Mouse (Mus musculus) adrenal gland, postnatal 25 days (tissue): ENCODE data around the gene Micu1. TPM values are rescaled to one million over a fixed set of nuclear protein-coding genes. Genes with fewer than 3 reads are reported as not detected.

Experiments
- DNase-seq: peaks from one replicate; pipeline ENCODE4 v3.0.0; 2021; ENCODE audit warnings: mixed read lengths
- total RNA-seq: library from RNA; stranded (reverse); gene quantifications from 2 replicates; pipeline ENCODE4 v1.2.3, GENCODE M21; 2021

Gene Micu1
- total RNA-seq, 1 experiment from 2014 or later: 66.3 TPM

DNA sequence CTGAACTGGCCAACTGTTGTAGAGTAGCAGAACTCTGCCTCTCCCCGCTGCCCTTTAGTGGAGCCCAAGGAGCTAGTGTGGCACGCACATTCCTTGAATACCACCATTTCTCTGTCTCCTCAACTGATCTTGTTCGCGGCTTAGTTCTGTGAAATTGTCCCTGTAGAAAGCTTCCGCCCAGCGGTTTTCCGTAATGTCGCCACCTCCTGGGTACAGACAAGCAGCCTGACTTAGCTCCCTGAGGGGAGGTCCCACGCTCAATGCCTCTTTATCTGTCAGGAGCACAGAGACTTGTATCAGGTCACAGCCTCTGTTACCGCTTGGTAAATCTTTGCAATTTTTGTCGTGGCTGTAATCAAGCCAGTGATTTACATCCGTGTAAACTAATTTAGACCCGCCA is 110.7 kb downstream of the Micu1 start:
- DNase-seq: no peak

DNA sequence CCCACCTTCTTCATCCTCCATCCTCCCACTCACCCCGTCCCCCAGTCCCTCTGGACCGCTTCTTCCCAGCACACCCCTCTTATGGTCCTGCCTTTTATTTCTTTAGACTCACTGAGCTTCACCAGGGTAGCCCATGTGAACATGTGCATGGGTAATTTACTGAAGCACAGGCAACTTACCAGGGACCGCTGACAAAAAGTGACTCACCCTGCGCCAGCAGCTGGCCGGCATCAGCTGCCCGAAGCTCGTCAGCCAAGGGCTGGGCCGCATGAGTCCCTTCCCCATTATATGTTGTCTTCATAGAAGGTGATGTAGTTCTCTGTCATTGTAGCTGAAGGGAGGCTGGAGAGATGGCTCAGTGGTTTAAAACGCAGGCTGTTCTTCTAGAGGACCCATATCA is 111.5 kb downstream of the Micu1 start:
- DNase-seq: no peak

DNA sequence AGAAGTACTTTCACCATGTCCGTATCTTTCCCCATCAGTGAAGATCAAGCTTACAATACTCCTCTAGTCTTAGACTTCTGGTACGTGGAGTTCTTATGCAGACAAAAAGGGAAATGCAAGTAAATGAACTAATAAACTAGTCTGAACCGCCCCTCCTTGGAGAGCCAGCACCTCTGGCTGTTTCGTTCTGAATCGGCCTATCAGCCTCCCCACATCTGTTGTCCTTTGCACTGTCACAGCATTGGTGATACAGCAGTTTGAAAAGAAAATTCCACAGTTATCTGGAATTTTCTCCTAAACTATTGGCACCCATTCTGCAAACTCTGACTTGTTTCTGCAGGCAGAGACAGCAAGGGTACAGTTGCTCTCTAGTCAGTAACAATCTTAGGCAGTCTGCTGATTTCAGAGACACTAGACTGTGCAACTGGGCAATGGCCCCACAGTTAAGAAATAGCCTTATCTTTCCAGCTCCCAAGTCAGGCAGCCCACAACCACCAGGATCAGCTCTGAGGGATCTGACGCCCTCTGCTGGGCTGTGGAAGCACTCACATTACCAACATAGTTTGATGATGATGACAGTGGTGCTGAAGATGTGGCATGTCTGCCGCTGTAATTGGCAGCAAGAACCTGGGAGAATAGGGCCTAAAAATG is 112.4 kb downstream of the Micu1 start:
- peak; percentile 39 for DNase-seq

DNA sequence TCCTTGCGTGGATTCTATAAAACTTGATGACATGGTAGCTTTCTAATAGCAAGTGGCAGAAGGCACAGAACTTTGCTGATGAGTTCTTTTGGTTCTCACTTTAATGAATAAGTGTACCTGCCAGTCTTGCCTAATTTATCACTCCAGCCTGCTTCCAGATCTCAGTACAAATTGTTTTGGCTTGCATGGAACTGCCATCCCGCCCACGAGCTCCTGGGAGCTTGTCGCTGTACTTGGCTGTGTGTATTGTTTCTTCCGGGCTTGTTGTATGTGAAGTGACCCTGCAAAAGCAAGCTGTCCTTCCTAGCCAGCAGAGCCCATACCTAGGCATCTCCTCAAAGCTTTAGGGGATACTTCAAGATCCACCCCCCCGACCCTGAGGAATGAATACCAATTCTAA is 114.3 kb downstream of the Micu1 start:
- DNase-seq: no peak

DNA sequence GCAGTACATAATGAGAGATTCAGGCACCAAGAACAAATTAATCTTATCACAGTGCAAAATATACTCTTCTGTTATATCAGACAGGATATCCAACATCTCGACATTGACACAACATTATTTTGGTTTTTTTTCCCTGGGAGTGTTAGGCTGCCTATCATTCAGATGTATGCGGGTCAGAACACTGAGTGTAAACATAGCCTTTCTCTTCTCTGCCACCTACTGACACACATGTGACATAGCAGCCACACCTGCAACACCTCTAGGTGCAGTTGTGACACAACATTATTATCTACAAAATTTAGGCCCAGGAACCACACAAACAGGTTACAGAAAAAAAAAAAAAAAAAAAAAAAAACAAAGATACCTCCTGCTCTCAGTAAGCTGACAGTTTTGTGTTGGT is 115.3 kb downstream of the Micu1 start:
- DNase-seq: no peak

DNA sequence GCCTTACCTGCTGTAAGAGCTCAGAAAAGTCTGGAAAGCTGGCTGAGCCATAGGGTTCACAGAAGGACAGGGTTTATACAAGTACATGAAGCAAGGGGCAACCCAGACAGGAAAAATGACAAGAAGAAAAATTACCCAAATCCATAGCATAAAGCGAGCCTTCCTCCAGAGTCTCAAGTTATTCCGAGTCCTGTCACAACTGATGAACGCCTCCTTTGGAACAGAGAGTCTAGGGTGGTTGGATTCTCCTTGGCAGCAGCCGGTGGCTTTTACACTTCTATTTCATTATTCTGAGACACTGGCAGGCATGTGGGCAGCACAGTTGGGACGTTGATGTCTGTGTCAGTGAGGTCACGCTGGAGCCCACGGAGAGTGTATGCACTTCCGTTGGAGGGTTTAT is 115.7 kb downstream of the Micu1 start:
- DNase-seq: no peak

DNA sequence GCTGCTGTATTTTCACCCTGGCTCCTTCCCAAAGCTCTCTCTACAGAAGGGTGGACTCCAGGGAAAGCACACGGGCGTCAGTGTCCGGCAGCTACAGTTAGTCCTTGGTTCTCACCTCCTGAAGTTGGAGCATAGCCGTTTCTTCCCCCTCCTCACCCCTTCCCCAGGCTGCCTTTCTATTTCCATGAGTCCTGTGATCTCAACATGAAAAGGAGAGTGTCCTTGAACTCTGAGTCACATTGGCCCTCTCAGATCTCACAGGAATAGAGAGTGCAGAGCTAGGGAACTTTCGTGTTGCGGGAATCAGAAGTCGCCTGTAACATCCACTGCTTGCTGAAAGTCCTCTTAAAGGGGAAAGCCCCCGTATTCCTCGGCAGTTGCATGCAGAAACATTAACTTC is 116.9 kb downstream of the Micu1 start:
- DNase-seq: no peak

DNA sequence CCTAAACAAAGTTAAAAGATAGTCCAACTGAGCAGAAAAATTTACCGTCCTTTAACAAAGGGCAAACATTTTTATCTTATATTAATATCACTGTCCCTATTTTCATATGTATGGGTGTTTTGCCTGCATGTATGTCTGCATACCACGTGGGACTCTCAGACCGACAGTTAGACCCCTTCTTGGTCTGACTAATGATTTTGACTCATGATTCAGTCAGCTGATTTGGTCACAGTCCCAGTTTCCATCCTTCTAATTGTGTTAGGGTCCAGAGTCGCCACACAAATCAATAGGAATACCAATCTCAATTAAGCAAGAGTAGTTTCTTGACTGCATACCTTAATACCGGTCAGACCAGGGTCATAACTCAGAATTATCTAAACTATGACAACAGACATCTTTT is 118.6 kb downstream of the Micu1 start:
- no peak for DNase-seq

DNA sequence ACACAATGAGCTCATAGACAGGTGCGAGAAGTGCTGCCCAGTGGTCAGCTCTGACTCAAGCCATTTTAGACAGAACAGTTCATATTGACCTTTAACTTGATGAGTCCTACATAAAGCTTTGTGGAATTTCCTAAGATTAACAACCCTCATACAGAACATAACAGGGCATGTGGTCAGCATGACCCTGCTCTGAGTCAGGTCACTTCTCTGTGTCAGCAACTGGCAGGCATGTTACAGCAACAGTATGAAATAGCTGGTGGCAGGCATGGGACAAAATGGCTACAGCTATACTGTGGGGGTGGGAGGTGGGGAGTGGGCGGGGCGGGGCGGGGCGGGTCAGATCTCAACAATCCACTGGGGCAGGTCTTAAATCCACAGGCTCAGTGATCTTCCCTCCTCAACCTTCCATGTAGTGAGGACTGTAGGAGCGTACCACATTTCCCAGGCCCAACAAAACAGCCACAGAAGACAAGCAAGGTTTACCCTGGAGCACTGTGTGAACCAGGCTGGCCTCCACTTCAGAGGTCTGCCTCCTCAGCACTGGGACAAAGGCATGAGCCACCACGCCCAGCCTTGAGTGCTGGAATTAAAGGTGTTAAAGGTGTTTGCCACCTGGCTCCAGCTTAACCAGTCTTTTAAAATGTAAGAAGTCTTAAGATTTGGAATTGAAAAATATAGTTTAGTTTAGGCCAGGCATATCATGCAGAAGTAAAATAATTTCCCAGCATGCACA is 119.2 kb downstream of the Micu1 start:
- DNase-seq: no peak

DNA sequence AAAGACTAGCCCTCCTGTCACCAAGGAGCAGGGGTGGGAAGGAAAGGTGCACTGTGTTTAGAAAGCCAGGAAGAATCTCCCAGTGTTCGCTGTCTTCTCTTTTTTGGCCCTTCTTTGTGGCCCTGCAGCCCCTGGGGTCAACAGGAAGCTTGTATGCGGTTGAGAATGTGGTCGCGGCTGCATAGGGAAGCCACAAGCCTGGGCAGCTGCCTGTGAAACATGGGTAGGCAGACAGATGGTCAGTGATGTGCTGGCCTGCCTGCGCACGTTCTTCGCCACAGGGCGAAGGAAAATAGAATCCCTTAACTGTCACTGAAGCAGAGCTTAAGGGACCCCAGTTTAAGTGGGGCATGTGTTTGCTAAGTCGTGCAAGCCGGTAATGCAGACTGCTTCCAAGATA is 120.6 kb downstream of the Micu1 start:
- DNase-seq: no peak

DNA sequence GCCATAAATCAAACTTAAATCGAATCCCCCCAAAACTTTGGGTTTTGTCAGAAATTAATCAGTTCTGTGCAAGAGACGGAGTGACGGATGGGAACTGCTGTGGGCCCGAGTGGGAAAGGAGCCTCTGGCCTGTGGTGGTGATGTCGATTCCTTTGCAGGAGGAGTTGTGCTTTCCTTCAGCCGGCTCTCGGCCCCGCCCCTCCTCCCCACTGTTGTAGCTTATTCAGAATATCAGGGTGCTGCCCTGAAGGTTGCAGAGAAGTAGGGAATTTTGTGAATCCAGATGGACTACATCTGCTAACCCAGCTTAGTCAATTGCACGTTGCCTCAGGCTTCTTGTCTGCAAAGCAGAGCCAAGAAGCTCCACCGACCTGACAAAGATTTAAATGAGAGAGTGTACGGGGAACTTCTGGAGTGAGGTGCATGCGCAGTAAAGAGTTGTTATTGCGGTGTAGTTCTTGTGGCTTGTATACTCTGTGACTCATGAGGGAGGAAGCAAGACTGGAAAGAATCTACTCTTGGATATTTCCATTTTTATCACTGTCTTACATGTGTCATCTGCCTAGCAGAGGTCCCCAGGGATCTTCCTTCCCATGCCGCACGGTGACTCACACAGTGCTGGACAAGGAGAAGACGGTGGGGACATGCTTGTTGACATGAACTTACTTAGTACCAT is 123.0 kb downstream of the Micu1 start:
- DNase-seq: peak; percentile 59

DNA sequence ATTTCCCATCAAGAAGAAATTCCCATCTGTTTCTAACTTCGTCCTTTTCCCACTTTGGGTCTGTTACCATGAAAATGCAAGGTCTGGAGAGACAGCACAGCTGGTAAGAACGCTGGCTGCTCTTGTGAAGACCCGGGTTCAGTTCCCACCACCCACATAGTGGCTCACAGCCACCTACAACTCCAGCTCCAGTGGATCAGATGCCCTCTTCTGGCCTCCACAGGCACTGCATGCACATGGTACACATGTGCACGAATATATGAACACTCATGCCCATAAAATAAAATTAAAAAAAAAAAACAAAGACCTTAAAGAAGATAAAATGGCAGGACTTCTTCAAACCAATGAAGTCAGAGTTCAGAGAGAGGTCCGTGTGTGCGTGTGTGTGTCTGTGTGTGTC is 127.6 kb downstream of the Micu1 start:
- DNase-seq: no peak

DNA sequence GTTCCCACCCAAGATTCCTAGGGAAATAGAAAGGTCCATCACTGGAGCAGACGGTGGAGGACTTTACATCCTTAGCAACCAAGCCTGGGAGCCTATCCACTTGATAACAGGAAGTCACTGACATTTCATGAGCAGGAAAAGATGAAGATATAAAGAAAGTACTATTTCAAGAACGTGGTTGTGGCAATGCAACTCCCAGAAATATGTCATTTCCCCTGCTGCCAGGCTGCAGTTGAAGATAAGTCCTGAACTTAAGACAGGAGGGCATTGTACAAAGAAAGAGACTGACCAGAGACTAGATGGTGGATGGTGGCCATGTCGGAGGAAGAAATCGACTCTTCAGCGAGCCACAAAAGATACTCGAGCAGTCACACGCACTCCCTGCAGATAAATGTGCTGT is 129.7 kb downstream of the Micu1 start:
- no peak for DNase-seq

DNA sequence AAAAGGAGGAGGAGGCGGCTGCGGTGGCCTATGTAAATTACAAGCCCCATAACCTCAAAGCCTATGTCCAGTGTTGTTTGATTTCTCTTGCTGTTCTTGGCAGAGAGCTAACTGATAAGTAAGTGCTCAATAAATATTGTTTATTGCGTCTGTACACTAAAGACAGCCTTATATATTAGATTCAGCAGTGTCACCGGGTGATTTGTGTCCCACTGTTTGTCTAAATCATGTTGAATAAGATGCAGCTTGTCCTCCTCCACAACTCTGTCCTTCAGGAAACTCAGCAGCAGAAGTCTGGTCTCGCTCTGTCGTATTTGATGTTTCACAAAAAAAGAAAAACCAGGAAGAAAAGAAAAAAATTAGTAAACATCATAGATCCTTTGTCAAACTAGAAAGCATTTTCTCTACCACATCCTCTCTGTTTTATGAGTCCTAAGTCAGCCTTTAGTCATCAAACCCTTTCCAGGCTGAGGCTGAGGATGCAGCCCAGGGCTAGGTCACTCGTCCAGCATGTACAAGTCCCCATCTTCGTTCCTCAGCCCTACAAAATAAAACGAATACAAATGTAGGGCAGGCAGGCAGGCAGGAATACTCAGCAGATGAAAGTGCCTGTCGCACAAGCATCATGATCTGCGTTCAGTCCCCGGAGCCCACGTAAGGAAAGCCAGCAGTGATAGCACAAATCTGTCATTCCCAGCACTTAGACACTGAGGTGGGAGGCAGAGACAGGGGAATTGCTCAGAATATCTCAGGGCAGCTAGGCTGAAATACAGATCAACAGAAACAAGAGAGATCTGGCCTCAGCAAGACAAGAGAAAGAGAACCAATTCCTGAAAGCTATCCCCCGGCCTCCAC is 133.3 kb downstream of the Micu1 start:
- DNase-seq: no peak

DNA sequence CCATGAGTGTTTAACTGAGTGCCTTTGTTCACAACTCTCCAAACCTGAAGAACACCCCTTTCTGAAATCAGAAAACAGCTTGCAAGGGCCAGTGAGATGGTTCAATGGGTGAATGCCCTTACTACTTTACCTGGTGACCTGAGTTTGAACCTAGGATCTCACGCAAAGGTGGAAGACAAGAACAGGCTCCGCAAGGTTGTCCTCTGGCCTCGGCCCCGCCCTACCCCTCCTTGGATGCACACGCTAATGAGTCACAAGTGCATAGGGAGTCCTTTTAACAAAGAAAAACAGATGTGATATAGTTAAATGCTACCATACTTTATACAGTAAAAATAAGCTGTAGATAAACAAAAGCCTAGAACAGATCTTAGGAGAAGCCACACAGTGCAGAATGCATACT is 135.2 kb downstream of the Micu1 start:
- DNase-seq: no peak

DNA sequence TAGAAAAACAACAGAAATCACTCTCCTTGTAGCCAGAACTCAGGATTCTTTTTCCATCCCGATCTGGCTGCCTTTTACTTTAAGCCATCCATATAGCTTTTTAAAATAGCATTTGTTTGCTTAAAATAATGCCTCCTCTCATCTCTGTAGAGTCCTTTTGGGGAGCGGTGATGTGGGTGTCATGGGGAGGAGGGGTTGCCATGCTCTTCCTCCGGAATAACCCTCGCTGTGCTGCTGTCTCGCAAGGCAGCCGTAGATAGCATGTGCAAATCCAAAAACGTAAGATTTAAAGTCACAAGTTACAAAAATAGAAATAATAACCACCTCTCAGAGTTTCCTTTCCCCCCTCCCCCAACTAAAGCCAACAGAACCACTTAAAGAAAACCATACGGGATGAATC is 139.2 kb downstream of the Micu1 start:
- DNase-seq: no peak

DNA sequence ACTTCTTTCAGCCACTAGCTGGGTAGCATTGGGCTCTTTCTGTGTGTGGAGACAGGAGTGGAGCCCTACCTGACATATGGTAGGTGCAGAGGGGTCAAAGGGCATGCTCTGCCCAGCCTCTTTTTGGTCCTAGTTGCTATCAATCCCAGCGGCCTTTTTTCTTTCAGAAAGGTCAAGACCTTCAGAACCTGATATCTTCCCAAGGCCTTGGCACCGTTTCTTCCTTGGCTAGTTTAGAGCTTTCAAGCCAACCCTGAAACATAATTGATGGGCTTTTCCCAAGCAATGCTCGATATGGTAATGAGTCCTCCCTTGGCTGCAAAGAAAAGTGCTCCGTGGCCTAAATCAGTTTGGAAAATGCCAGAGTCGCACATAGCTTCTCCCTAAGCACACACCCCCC is 140.8 kb downstream of the Micu1 start:
- DNase-seq: peak; percentile 35

DNA sequence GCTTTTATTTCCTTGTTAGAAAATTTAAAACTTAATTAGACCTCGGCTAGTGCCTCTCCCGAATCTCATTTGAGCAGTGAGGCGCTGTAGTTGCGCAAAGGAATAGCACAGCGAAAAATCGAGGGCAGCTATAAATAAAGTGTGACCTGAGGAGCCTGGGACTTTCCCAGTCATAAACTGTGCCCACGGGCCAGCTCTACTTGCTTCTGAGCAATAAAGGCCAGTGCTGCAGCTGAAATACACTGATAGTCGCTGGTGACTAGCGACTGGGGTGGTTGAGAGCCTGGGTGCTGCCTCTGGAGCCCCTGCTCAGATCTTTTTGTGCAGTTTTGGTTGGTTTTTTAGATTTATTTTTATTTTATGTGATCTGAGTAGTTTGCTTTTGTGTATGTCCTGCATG is 142.4 kb downstream of the Micu1 start:
- no peak for DNase-seq

DNA sequence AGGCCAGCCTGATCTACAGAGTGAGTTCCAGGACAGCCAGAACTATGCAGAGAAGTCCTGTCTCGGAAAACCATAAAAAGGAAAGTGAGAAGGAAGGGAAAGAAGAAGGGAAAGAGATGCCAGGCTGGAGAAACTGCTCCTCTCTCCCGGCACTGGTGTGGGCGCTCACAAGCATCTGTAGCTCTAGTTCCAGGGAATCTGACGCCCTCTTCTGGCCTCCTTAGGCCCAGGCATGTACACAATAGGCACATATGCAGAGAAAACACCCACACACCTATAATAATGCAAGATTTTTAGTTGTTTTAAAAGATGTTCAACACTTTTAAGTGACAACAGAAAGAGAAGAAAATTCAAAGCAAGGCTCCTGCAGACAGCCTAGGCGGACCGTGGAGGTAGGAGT is 144.1 kb downstream of the Micu1 start:
- DNase-seq: no peak

DNA sequence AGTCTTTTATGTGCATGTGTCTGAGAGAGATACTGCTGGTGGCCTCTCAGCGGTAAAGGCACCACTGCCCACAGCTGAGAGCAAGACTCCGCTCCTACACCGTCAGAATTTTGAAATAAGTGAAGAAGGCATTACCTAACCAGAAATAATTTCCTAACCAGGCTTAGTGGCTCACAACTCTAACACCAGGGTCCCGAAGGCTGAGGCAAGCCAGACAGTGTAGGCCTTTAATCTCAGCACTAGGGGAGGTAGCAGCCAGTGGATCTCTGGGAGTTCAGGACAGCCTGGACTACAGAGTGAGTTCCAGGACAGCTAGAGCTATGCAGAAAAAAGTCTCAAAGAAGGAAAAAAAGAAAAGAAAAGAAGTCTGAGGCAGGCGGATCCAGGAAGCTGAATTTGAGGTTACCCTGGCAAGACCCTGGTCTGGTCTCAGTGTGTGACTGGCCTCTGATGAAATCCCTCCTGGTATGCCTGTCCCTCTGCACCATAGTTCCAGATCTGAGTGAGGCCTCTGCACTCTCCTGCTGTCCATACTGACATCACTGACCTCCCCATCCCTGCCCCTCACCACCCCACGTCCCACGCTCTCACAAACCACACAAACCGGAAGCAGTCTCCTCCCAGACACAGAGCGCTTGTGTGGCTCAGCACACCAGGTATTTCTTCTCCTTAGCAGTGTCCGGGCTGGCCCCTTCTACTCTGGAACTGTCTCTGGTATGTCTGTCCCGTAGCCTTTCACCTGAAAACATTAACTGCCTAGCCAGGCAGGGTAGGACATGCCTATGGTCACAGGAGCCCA is 146.0 kb downstream of the Micu1 start:
- no peak for DNase-seq

DNA sequence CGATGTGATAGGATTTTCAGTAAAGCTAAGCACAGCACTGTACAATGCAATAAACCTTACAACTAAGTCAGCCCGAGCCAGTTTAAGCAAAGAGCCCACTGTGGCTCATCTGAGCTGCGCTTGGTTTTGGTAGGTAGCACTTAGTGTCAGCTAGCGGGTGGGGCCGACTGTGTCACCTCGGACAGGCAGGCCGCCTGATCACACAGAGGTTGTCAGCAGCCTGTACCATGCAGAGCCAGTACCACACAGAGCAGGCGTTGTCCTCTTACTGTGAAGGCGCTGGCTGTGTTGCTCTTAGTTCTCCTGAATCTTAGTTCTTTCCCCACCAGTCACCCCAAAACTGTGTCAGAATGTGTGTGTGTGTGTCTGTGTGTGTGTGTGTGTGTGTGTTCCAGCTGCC is 146.7 kb downstream of the Micu1 start:
- DNase-seq: no peak

DNA sequence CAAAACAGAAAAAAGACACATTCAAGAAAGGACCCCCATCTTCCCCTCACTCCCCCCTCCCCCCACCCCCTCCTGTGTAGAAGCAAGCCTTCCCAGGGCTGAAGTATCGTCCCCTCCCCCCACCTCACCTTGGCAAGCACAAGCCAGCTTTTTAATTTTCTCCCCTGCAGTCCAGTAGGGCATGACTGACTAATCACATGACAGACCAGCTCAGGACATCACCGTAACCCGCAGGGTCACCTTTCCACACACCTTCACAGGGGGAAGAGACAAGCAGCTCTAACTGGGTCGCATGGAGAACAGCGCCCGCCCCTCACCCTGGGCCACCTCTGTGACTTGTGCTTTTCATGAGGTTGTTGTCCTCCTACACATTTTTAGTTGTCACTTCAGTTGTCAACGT is 147.1 kb downstream of the Micu1 start:
- no peak for DNase-seq
